Mouse (Mus musculus) megakaryocyte, embryonic 14.5 days (primary cell): ENCODE results near the gene Nav3.

Source experiments
- FLI1 ChIP-seq: IDR thresholded peaks from 2 replicates; pipeline ENCODE4 v1.6.1; 2012; ENCODE audit warnings: low read length, inconsistent platforms, mixed read lengths
- GATA1 ChIP-seq: IDR thresholded peaks from 3 replicates; pipeline ENCODE4 v1.6.1; 2012; ENCODE audit warnings: mixed read lengths, low read length, inconsistent platforms, borderline replicate concordance

- no peak for TF ChIP-seq GATA1
- no peak for TF ChIP-seq FLI1
Measured at GRCm38 (mm10) chr10:110072355-110072754, 383.6 kb downstream of the Nav3 start.
